Mouse (Mus musculus) ES-E14 (cell line): ENCODE measurements at regions not wholly inside any gene's neighbourhood (a gene's known extent, or its start where the extent isn't known, plus 50 kb on each side); places are given as distances from the start of the nearest gene placed in this dataset.

ENCODE experiments used
- DNase-seq: peaks from one replicate; pipeline ENCODE4 v3.0.0-alpha.2; 2013; ENCODE audit warnings: low read depth, low spot score
- H3K27ac ChIP-seq: 2 replicates; pipeline ENCODE4 v1.5.1; 2012; ENCODE audit warnings: low read depth, mild to moderate bottlenecking, low read length, moderate library complexity, mixed read lengths; ENCODE audit not compliant: poor library complexity, insufficient read depth, severe bottlenecking
- H3K36me3 ChIP-seq: 2 replicates; pipeline ENCODE4 v1.6.1; 2012; ENCODE audit warnings: mild to moderate bottlenecking, low read length, moderate library complexity, mixed read lengths; ENCODE audit not compliant: control insufficient read depth, poor library complexity, insufficient read depth, severe bottlenecking
- H3K4me1 ChIP-seq, 2 experiments: fragments of 150-350 bp in 1 of 2; sonication (generic) in 1 of 2; 2 replicates each; pipeline ENCODE4 v1.6.1; 2012; ENCODE audit warnings: low read length in 2 of 2, mild to moderate bottlenecking in 1 of 2, mixed read lengths in 1 of 2; ENCODE audit not compliant: control insufficient read depth in 2 of 2, insufficient read depth in 2 of 2, poor library complexity in 1 of 2
- H3K4me3 ChIP-seq, 2 experiments: fragments of 150-350 bp in 1 of 2; sonication (generic) in 1 of 2; 2 replicates each; pipeline ENCODE4 v1.5.1; 2012; ENCODE audit warnings: low read length in 2 of 2, low read depth in 1 of 2, mild to moderate bottlenecking in 1 of 2, mixed read lengths in 1 of 2; ENCODE audit not compliant: insufficient read depth in 1 of 2, poor library complexity in 1 of 2, severe bottlenecking in 1 of 2
- H3K9ac ChIP-seq: 2 replicates; pipeline ENCODE4 v1.6.1; 2012; ENCODE audit warnings: low read depth, mild to moderate bottlenecking, low read length, mixed read lengths; ENCODE audit not compliant: poor library complexity, insufficient read depth, severe bottlenecking
- H3K9me3 ChIP-seq: fragments of 150-350 bp; sonication (generic); 2 replicates; pipeline ENCODE4 v1.6.1; 2012; ENCODE audit warnings: low read depth, mild to moderate bottlenecking, low read length; ENCODE audit not compliant: control insufficient read depth, insufficient read depth
- CHD2 ChIP-seq: IDR thresholded peaks from 2 replicates; pipeline ENCODE4 v1.6.1; 2014; ENCODE audit warnings: mild to moderate bottlenecking, low read depth, low read length, inconsistent platforms
- HCFC1 ChIP-seq: IDR thresholded peaks from 2 replicates; pipeline ENCODE4 v1.6.1; 2012; ENCODE audit warnings: low read length, inconsistent platforms, borderline replicate concordance; ENCODE audit not compliant: insufficient read depth
- MAFK ChIP-seq: IDR thresholded peaks from 2 replicates; pipeline ENCODE4 v1.6.1; 2014; ENCODE audit warnings: mild to moderate bottlenecking, low read depth, low read length, inconsistent platforms; ENCODE audit not compliant: insufficient read depth
- ZC3H11A ChIP-seq: IDR thresholded peaks from 2 replicates; pipeline ENCODE4 v1.6.1; 2012; ENCODE audit warnings: low read depth, mild to moderate bottlenecking, inconsistent platforms, low read length, borderline replicate concordance
- ZNF384 ChIP-seq: IDR thresholded peaks from 2 replicates; pipeline ENCODE4 v1.6.1; 2012; ENCODE audit warnings: low read depth, low read length, inconsistent platforms
- in situ Hi-C, 2 experiments: fragments of 600-800 bp; cut with MboI; formaldehyde crosslinking; loops; one replicate each; pipeline ENCODE4 v1.15.1; 2025; ENCODE audit warnings: low sequenced_read_pairs in 2 of 2, inconsistent platforms in 1 of 2; ENCODE audit not compliant: unreplicated experiment in 2 of 2

GRCm38 (mm10) chr9:82609111-82609510, 220.2 kb upstream of the Irak1bp1 start:
- Histone ChIP-seq H3K4me3 (no peak overlapping the region), H3K4me1 (no peaks in the 10 kb centered on the region), H3K9ac (no peak overlapping the region), H3K9me3 (no peaks in the 10 kb centered on the region), H3K36me3 (no peaks in the 10 kb centered on the region), H3K27ac (no peak overlapping the region)
- in situ Hi-C loops, result no loop called here
- DNase-seq, result no peak
- TF ChIP-seq ZNF384 (no peak), ZC3H11A (no peak), HCFC1 (no peak), CHD2 (no peak), MAFK (no peak)

- no peak for DNase-seq
- no peak for TF ChIP-seq MAFK
- no peak for TF ChIP-seq HCFC1
- TF ChIP-seq ZC3H11A, result no peak
- no peak for TF ChIP-seq CHD2
- no peak for TF ChIP-seq ZNF384
- in situ Hi-C loops, result no loop called here
- H3K9ac ChIP-seq, result no peak overlapping the region
- no peaks in the 10 kb centered on the region for H3K4me1 ChIP-seq
- no peaks in the 10 kb centered on the region for H3K36me3 ChIP-seq
- no peak overlapping the region for H3K27ac ChIP-seq
- H3K9me3 ChIP-seq, result no peaks in the 10 kb centered on the region
- H3K4me3 ChIP-seq, result no peak overlapping the region
These were observed 219.4 kb upstream of the Irak1bp1 start for GRCm38 (mm10) chr9:82609946-82610345.

DNA sequence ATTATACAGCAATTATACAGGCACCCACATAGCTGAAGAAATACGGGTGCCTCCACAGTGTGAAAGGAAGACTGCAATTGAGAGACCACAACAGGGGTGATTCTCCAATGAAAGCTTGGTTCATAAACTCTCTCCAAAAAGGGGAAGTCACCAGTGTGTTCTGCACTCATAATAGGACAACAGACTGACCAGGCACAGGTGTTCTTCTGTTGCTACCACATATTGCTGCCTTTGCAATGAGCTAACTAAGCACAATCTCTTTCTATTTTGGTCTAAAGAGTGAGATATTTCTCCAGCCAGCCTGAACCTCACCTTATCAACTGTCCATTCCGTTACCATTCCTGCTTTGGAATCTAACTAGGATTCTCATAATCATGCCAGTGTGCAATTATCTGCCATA, 216.8 kb upstream of the Irak1bp1 start:
- TF ChIP-seq ZC3H11A (no peak), MAFK (no peak), HCFC1 (no peak), CHD2 (no peak), ZNF384 (no peak)
- no peaks in the 10 kb centered on the region for H3K9me3 ChIP-seq
- in situ Hi-C loops, result no loop called here
- no peaks in the 10 kb centered on the region for H3K36me3 ChIP-seq
- H3K4me1 ChIP-seq, result no peaks in the 10 kb centered on the region
- H3K4me3 ChIP-seq, result no peak overlapping the region
- H3K27ac ChIP-seq, result no peak overlapping the region
- H3K9ac ChIP-seq, result no peak overlapping the region
- DNase-seq, result no peak

DNA sequence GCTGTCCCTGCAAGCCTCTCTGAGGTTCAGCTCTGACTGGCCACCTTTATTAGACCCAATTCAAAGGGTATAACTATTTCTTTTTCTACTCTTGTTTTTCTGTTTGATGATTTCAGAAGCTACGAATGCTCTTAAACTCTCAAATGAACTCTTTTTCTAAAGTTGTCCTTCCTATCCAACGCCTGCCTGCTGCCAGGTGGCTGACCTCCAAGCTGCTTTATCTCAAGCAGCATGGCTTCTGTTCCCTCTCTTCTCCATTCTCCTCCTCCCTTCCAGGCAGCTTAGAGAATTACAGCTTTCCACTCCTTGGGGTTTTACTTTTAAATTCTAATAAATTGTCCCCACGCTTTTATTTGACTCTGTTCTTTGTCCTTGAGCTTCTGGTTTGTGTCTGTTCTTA, 196.9 kb upstream of the Irak1bp1 start:
- no peak for DNase-seq
- no peak overlapping the region for H3K9ac ChIP-seq
- no peaks in the 10 kb centered on the region for H3K4me1 ChIP-seq
- in situ Hi-C loops, result no loop called here
- H3K36me3 ChIP-seq, result no peaks in the 10 kb centered on the region
- no peak overlapping the region for H3K4me3 ChIP-seq
- H3K9me3 ChIP-seq, result no peaks in the 10 kb centered on the region
- H3K27ac ChIP-seq, result no peak overlapping the region
- TF ChIP-seq ZC3H11A (no peak), MAFK (no peak), CHD2 (no peak), ZNF384 (no peak), HCFC1 (no peak)

DNA sequence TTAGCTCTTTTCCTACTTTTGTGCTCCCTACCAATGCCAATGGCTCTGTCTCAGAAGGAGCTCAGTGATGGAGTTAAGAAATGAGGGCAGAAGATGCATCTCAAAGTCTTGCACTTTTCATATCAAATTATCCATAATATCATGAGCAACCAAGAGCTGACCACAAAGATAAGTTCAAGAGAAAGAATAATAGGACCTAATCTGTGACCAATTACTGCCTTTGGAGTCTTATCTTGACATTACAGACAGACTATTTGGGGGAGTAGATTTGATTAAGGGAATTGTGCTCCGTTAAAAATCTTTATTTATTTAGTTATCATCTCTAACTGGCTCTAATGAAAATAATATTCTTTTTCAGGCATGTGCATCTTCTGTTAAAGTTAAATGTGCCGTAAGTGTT, 189.1 kb upstream of the Irak1bp1 start:
- H3K4me3 ChIP-seq, result no peak overlapping the region
- H3K9ac ChIP-seq, result no peak overlapping the region
- H3K4me1 ChIP-seq, result no peaks in the 10 kb centered on the region
- H3K9me3 ChIP-seq, result no peaks in the 10 kb centered on the region
- no peak for DNase-seq
- no peak overlapping the region for H3K27ac ChIP-seq
- in situ Hi-C loops, result no loop called here
- no peak for TF ChIP-seq HCFC1
- TF ChIP-seq ZNF384, result no peak
- no peak for TF ChIP-seq CHD2
- TF ChIP-seq ZC3H11A, result no peak
- TF ChIP-seq MAFK, result no peak
- no peaks in the 10 kb centered on the region for H3K36me3 ChIP-seq
